Mouse (Mus musculus) CD4-positive, CD25-positive, alpha-beta regulatory T cell, adult 2 months (primary cell): ENCODE measurements around the gene Fam92a.
"Not testable (repeated sequence)": the region's sequence is repeated elsewhere in the genome, so short reads cannot be mapped to it uniquely, and the experiment has no call there.

Experiments
- DNase-seq: peaks from one replicate; pipeline ENCODE4 v3.0.0-alpha.2; 2012; ENCODE audit warnings: low read depth, low spot score

The Fam92a gene

DNA sequence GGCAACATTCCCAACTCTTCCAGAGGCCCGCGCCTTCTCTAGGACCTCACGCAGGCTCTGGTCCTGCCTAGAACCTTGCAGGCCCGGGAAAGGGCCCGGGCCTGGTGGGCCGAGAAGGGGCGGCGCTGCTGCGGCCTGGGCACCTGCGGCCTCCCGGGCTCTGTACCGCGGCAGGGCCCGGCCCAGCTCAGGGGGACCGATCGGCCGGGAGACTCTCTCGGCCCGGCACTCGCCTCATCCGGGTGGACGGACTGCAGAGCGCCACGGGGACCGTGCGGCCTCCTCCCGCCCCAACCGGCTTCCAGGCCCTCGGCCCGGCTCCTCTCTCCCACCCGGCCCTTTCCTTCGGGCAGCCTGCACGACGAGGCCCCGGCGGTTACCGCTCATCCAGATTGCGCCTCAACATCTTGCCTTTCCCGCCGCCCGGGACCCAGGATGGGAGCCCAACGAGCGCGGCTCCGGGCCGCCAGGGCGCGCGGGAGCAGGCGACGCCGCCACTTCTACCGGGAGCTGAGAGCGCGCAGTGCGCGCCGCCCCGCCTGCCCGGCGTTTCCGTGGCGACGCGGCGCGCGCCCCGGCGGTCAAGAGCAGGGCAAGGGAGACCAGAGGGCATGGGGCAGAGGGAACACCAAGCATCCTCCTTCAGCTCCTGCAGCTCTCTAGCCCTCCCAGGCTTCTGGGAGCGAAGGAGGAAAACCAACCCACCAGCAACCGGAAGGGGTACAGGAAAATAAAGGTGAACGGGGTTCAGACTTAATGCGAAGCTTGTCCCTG lies at the start of gene Fam92a:
Gene Fam92a (minus strand): TSS at position 698 of the 774 bp plus-strand sequence.
- DNase-seq = peak; percentile 58

- no peak for DNase-seq
Measured at GRCm38 (mm10) chr4:12178992-12179391, 7.2 kb upstream of the Fam92a start.

DNA sequence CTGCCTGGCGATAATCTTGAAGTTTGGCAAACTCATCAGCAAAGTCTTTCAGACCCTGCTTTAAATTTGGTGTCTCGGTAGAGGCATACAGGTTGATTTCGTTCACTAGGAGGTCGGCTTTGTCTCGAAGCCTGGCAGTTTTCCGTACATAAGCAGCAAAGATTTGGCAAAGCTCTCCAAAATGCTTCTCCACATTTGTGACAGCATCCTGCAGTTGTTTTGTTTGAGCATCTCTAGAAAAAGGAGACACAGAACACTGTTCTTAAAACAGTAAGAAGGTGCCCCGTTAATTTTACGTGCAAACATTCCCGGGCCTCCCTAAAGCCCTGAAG lies 863 bp downstream of the Fam92a start:
- no peak for DNase-seq

- no peak for DNase-seq
Measured at GRCm38 (mm10) chr4:12147660-12148059, 24.2 kb downstream of the Fam92a start.

GRCm38 (mm10) chr4:12141516-12141915 lies 30.3 kb downstream of the Fam92a start:
- DNase-seq = not testable (repeated sequence)

DNA sequence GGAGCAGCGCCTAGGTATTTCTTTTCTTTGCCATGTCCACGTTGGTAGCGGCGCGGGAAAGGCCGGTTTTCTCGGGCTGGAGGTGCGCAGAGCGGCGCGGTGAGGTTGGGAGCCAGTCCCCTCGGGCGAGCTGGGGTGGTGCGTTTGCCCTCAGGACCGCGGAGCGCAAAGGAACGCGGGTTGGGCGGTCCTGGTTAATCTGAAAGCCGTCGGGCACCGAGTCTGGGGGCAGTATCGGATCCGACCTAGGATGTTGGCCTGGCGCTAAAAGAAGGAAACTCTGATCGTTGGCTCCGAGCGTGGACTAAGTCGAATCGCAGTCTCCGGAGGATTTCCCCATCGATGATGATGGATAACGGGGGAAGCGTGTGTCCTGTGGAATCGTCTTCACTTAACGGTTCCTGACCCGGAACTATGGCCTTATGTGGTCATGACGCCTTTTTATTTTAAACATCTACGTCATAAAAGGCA lies 31.2 kb downstream of the Fam92a start:
- peak; percentile 47 for DNase-seq

- DNase-seq = peak; percentile 89
Measured at GRCm38 (mm10) chr4:12140141-12140567, 31.7 kb downstream of the Fam92a start, which contains the start of gene Rbm12b1. Rbm12b1 (plus strand) TSS chr4:12140264.
